Mouse (Mus musculus): ENCODE data around the gene Mien1. TPM values are rescaled to one million over a fixed set of nuclear protein-coding genes. Genes with fewer than 3 reads are reported as not detected.

Mien1 gene
- total RNA-seq, 2 experiments from 2014 or later = 97.9 to 99.2 TPM

Other genes starting within 250 kb of the Mien1 start
- gene Med1, start 245.7 kb downstream of the Mien1 start, total RNA-seq (2021) = 10 to 100 TPM; 53.8 to 55.9 TPM
- 10 to 100 TPM; 40.9 to 41.1 TPM for gene Cdk12, start 235.9 kb downstream of the Mien1 start, total RNA-seq (2021)
- 100 to 1,000 TPM; 156 to 162 TPM for gene Neurod2, start 109.3 kb downstream of the Mien1 start, total RNA-seq (2021)
- gene Ppp1r1b, start 90.6 kb downstream of the Mien1 start, total RNA-seq (2021) = 10 to 100 TPM; 48.8 to 50.8 TPM
- 10 to 100 TPM; 31.3 to 34.5 TPM for gene Stard3, start 80.6 kb downstream of the Mien1 start, total RNA-seq (2021)
- gene Tcap, start 55.2 kb downstream of the Mien1 start, total RNA-seq (2021) = 1 to 10 TPM in 1 of 2 experiments, under 1 TPM in 1; 0.83 to 1.4 TPM
- not detected for gene Pnmt, start 52.5 kb downstream of the Mien1 start, total RNA-seq (2021)
- gene Pgap3, start 38.5 kb downstream of the Mien1 start, total RNA-seq (2021) = 1 to 10 TPM; 8.3 to 8.4 TPM
- gene Erbb2, start 26.5 kb downstream of the Mien1 start, total RNA-seq (2021) = 1 to 10 TPM; 1.6 to 2.1 TPM
- 1 to 10 TPM; 1.4 to 2.1 TPM for gene Grb7, start 7.4 kb upstream of the Mien1 start, total RNA-seq (2021)
- not detected for gene Ikzf3, start 107.0 kb upstream of the Mien1 start, total RNA-seq (2021)
- not detected for gene Zpbp2, start 112.1 kb upstream of the Mien1 start, total RNA-seq (2021)
- gene Ormdl3, start 148.4 kb upstream of the Mien1 start, total RNA-seq (2021) = 10 to 100 TPM; 55.7 to 61.4 TPM
- not detected for gene Lrrc3c, start 159.3 kb upstream of the Mien1 start, total RNA-seq (2021)
- gene Gm12355, start 186.7 kb upstream of the Mien1 start, total RNA-seq (2021) = 10 to 100 TPM; 12.8 to 16.2 TPM
- gene Gsdma3, start 187.4 kb upstream of the Mien1 start, total RNA-seq (2021) = under 1 TPM in 1 of 2 experiments, not detected in 1; 0.25 TPM
- not detected for gene Gsdma2, start 207.8 kb upstream of the Mien1 start, total RNA-seq (2021)
- not detected for gene Gsdma, start 225.4 kb upstream of the Mien1 start, total RNA-seq (2021)
- 100 to 1,000 TPM; 125 to 126 TPM for gene Psmd3, start 243.6 kb upstream of the Mien1 start, total RNA-seq (2021)